Mouse (Mus musculus) intestine, postnatal 0 days (tissue): ENCODE data around the gene Gm4869. TPM values are rescaled to one million over a fixed set of nuclear protein-coding genes. Genes with fewer than 3 reads are reported as not detected.

ENCODE experiments used
- ATAC-seq: fragments of 200-750 bp; cut with Nextera tagmentation; 2 replicates; pipeline ENCODE4 v1.8.0; 2017; ENCODE audit warnings: mild to moderate bottlenecking, moderate TSS enrichment, moderate library complexity
- H3K27ac ChIP-seq: fragments of 300-500 bp; sonication (generic); 2 replicates; pipeline ENCODE4 v1.5.1; 2014; ENCODE audit warnings: mild to moderate bottlenecking, low read depth, low read length, moderate library complexity
- H3K27me3 ChIP-seq: fragments of 300-500 bp; sonication (generic); replicated peaks from 2 replicates; pipeline ENCODE4 v1.6.1; 2014; ENCODE audit warnings: low read length, mixed read lengths; ENCODE audit not compliant: control insufficient read depth, insufficient read depth
- H3K36me3 ChIP-seq: fragments of 300-500 bp; sonication (generic); 2 replicates; pipeline ENCODE4 v1.6.1; 2014; ENCODE audit warnings: mild to moderate bottlenecking, moderate library complexity; ENCODE audit not compliant: control insufficient read depth, insufficient read depth
- H3K4me1 ChIP-seq: fragments of 300-500 bp; sonication (generic); replicated peaks from 2 replicates; pipeline ENCODE4 v1.6.1; 2014; ENCODE audit warnings: antibody characterized with exemption, low read length, mixed read lengths; ENCODE audit not compliant: control insufficient read depth, insufficient read depth
- H3K4me2 ChIP-seq: fragments of 300-500 bp; sonication (generic); replicated peaks from 2 replicates; pipeline ENCODE4 v1.6.1; 2014; ENCODE audit warnings: low read depth, mild to moderate bottlenecking, moderate library complexity
- H3K4me3 ChIP-seq: fragments of 300-500 bp; sonication (generic); 2 replicates; pipeline ENCODE4 v1.5.1; 2014; ENCODE audit warnings: low read depth, low read length
- H3K9ac ChIP-seq: fragments of 300-500 bp; sonication (generic); 2 replicates; pipeline ENCODE4 v1.6.1; 2014; ENCODE audit warnings: mild to moderate bottlenecking, low read depth, low read length
- H3K9me3 ChIP-seq: fragments of 300-500 bp; sonication (generic); 2 replicates; pipeline ENCODE4 v1.6.1; 2016; ENCODE audit warnings: mixed run types; ENCODE audit not compliant: control insufficient read depth
- CTCF ChIP-seq: sonication (generic); IDR thresholded peaks from 2 replicates; pipeline ENCODE4 v1.5.1; 2016; ENCODE audit warnings: low read depth, mild to moderate bottlenecking, control low read depth, antibody characterized with exemption, moderate library complexity
- WGBS: fragments of 180-500 bp; shearing (Covaris S2); extraction: QIAGEN DNeasy Blood & Tissue Kit; methylation state at CpG from one replicate; pipeline ENCODE4 v1.1.7; 2014; 5-methylcytosine and 5-hydroxymethylcytosine counted together
- polyA plus RNA-seq: library from polyadenylated mRNA; unstranded; fragments of >200 nt; fragmentation: Nextera tagmentation; extraction: Ambion mirVana; gene quantifications from 2 replicates; pipeline ENCODE4 v1.2.1, GENCODE M21; 2015

Gene Gm4869
- polyA plus RNA-seq, 1 experiment from 2014 or later = 0.05 TPM

- Histone ChIP-seq H3K4me1 (peaks cover 8% of the 10 kb centered on the region; the same call in 1 of the 2 replicates), H3K36me3 (no peaks in the 10 kb centered on the region), H3K4me3 (peak overlapping the region; percentile 47), H3K27me3 (no peaks in the 10 kb centered on the region), H3K9ac (peak overlapping the region; percentile 41; the same call in 1 of the 2 replicates), H3K27ac (peak overlapping the region; percentile 15; the same call in 1 of the 2 replicates), H3K4me2 (peak overlapping the region; percentile 71), H3K9me3 (no peaks in the 10 kb centered on the region)
- no peak for ATAC-seq
- no peak for TF ChIP-seq CTCF
- WGBS = 31% methylated on average over 22 of the region's 22 CpGs
These were observed 60.8 kb downstream of the Gm4869 start for GRCm38 (mm10) chr5:140506096-140506794.

- Histone ChIP-seq H3K4me1 (peaks cover 5% of the 10 kb centered on the region; the same call in 1 of the 2 replicates), H3K4me2 (0 out of 2 replicates have a peak overlapping the region, but pooled peaks have one; percentile 0), H3K4me3 (no peak overlapping the region), H3K36me3 (no peaks in the 10 kb centered on the region), H3K27ac (no peak overlapping the region), H3K9ac (no peak overlapping the region), H3K27me3 (no peaks in the 10 kb centered on the region), H3K9me3 (no peaks in the 10 kb centered on the region)
- no peak for ATAC-seq
- no peak for TF ChIP-seq CTCF
- 75% methylated on average over 14 of the region's 14 CpGs for WGBS
These were observed 62.2 kb downstream of the Gm4869 start for GRCm38 (mm10) chr5:140507466-140508208.

GRCm38 (mm10) chr5:140508686-140509085 is 63.2 kb downstream of the Gm4869 start:
- peaks cover 4% of the 10 kb centered on the region; the same call in 1 of the 2 replicates for H3K4me1 ChIP-seq
- H3K27ac ChIP-seq = no peak overlapping the region
- H3K27me3 ChIP-seq = no peaks in the 10 kb centered on the region
- no peaks in the 10 kb centered on the region for H3K9me3 ChIP-seq
- H3K9ac ChIP-seq = no peak overlapping the region
- WGBS = 57% methylated on average over 8 of the region's 8 CpGs
- peak overlapping the region; percentile 17; the same call in 1 of the 2 replicates for H3K4me2 ChIP-seq
- H3K4me3 ChIP-seq = no peak overlapping the region
- TF ChIP-seq CTCF = no peak
- no peaks in the 10 kb centered on the region for H3K36me3 ChIP-seq
- no peak for ATAC-seq

- H3K9me3 ChIP-seq = no peaks in the 10 kb centered on the region
- H3K4me1 ChIP-seq = peaks cover 4% of the 10 kb centered on the region; the same call in 1 of the 2 replicates
- H3K27me3 ChIP-seq = no peaks in the 10 kb centered on the region
- no peak overlapping the region for H3K9ac ChIP-seq
- H3K36me3 ChIP-seq = no peaks in the 10 kb centered on the region
- ATAC-seq = no peak
- H3K4me3 ChIP-seq = no peak overlapping the region
- H3K27ac ChIP-seq = no peak overlapping the region
- no peak overlapping the region for H3K4me2 ChIP-seq
- no peak for TF ChIP-seq CTCF
- 60% methylated on average over 9 of the region's 9 CpGs for WGBS
These were observed 63.8 kb downstream of the Gm4869 start for GRCm38 (mm10) chr5:140509204-140509603.

- Histone ChIP-seq H3K9me3 (no peaks in the 10 kb centered on the region), H3K9ac (no peak overlapping the region), H3K4me1 (peaks cover 8% of the 10 kb centered on the region; the same call in 1 of the 2 replicates), H3K27me3 (no peaks in the 10 kb centered on the region), H3K27ac (no peak overlapping the region), H3K36me3 (no peaks in the 10 kb centered on the region), H3K4me2 (no peak overlapping the region), H3K4me3 (no peak overlapping the region)
- WGBS = 47% methylated on average over 27 of the region's 27 CpGs
- no peak for TF ChIP-seq CTCF
- ATAC-seq = no peak
These were observed 64.9 kb downstream of the Gm4869 start for GRCm38 (mm10) chr5:140510012-140511000.
